Mouse (Mus musculus) liver, postnatal 0 days (tissue): Measurements from ENCODE around the gene Ppfia3. TPM values are rescaled to one million over a fixed set of nuclear protein-coding genes. Genes with fewer than 3 reads are reported as not detected.
A peak's percentile ranks its signal among the peaks of the same experiment; 100 is the strongest.

Experiments
- ATAC-seq: fragments of 200-750 bp; cut with Nextera tagmentation; 2 replicates; pipeline ENCODE4 v1.8.0; 2017; ENCODE audit warnings: mild to moderate bottlenecking, moderate library complexity
- DNase-seq: peaks from one replicate; pipeline ENCODE4 v3.0.0-alpha.2; 2016
- H3K27ac ChIP-seq: fragments of 300-500 bp; sonication (generic); 2 replicates; pipeline ENCODE4 v1.5.1; 2014; ENCODE audit warnings: antibody characterized with exemption, moderate library complexity, mild to moderate bottlenecking, low read depth
- H3K27me3 ChIP-seq: fragments of 300-500 bp; sonication (generic); 2 replicates; pipeline ENCODE4 v1.6.1; 2014; ENCODE audit warnings: low read length, control low read depth, mixed read lengths; ENCODE audit not compliant: insufficient read depth
- H3K36me3 ChIP-seq: fragments of 300-500 bp; sonication (generic); replicated peaks from 2 replicates; pipeline ENCODE4 v1.6.1; 2014; ENCODE audit warnings: mild to moderate bottlenecking, control low read depth, low read length, moderate library complexity, mixed read lengths; ENCODE audit not compliant: insufficient read depth
- H3K4me1 ChIP-seq: fragments of 300-500 bp; sonication (generic); 2 replicates; pipeline ENCODE4 v1.6.1; 2014; ENCODE audit warnings: antibody characterized with exemption, mild to moderate bottlenecking, control low read depth; ENCODE audit not compliant: insufficient read depth
- H3K4me2 ChIP-seq: fragments of 300-500 bp; sonication (generic); 2 replicates; pipeline ENCODE4 v1.6.1; 2014; ENCODE audit warnings: low read depth, mild to moderate bottlenecking, low read length, moderate library complexity, mixed read lengths
- H3K4me3 ChIP-seq: fragments of 300-500 bp; sonication (generic); 2 replicates; pipeline ENCODE4 v1.5.1; 2014; ENCODE audit warnings: low read depth, low read length
- H3K9ac ChIP-seq: fragments of 300-500 bp; sonication (generic); replicated peaks from 2 replicates; pipeline ENCODE4 v1.6.1; 2014; ENCODE audit warnings: mild to moderate bottlenecking, moderate library complexity
- H3K9me3 ChIP-seq: fragments of 300-500 bp; sonication (generic); 2 replicates; pipeline ENCODE4 v1.6.1; 2016; ENCODE audit warnings: mild to moderate bottlenecking, control low read depth, low read length, mixed read lengths
- CTCF ChIP-seq: sonication (generic); IDR thresholded peaks from 2 replicates; pipeline ENCODE4 v1.5.1; 2016; ENCODE audit warnings: antibody characterized with exemption, low read depth
- EP300 ChIP-seq: IDR thresholded peaks from 2 replicates; pipeline ENCODE4 v1.6.1; 2016; ENCODE audit warnings: antibody characterized with exemption, low read depth, mild to moderate bottlenecking
- WGBS: fragments of 180-500 bp; shearing (Covaris S2); extraction: QIAGEN DNeasy Blood & Tissue Kit; methylation state at CpG from one replicate; pipeline ENCODE4 v1.1.7; 2014; ENCODE audit not compliant: insufficient replicate concordance; 5-methylcytosine and 5-hydroxymethylcytosine counted together
- polyA plus RNA-seq: library from polyadenylated mRNA; unstranded; fragments of >200 nt; fragmentation: Nextera tagmentation; extraction: Ambion mirVana; gene quantifications from 2 replicates; pipeline ENCODE4 v1.2.1, GENCODE M21; 2015

Ppfia3 gene
- polyA plus RNA-seq, 1 experiment from 2014 or later = not detected

DNA sequence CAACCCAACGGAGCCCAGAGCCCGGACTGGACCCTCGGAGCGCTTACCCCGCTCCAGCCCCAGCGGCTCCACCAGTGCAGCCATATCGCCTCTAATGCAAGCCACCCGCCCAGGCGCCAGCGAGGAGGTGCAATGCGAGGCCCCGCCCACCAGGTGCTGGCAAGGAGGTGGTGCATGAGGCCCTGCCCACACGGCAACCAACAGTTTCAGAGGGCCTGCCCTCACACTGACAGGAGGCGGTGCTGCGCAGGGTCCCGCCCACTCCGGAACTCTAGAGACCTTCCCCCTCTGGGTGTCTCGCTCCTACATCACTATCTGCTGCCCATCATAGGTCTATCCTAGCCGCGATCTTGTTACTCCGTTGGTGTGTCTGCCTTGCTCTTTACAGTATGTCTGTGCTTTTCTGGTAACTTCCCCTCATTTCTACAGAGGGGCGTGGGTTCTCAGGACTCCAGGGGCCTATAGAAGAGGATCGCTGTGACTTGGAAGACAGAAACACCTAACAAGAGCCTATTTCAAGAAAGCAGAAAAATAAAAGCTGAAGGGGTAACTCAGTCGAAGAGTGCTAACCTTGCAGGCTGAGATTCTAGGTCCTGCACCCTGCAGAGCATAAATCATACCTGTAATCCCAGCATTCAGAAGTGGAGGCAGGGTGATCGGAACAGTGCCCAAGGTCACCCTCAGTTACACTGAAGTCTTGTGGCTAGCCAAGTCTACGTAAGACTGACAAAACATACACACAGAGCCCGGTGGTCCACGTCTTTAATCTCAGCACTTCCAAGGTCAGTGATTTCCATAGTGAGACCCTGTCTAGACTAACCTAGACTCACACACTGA, 3.9 kb upstream of the Ppfia3 start, which contains the start of gene Lin7b:
Gene Lin7b (minus strand): TSS at position 109 of the 837 bp plus-strand sequence.
- Histone ChIP-seq H3K27ac (no peak within 1 kb of the TSS), H3K9me3 (no peaks in the 10 kb centered on the region), H3K4me2 (peak within 1 kb of the TSS; percentile 87), H3K27me3 (peaks cover 37% of the 10 kb centered on the region), H3K9ac (0 out of 2 replicates have a peak within 1 kb of the TSS, but pooled peaks have one; percentile 31), H3K4me3 (peak within 1 kb of the TSS; percentile 50), H3K4me1 (peaks cover 30% of the 10 kb centered on the region), H3K36me3 (peaks cover 11% of the 10 kb centered on the region)
- no peak for TF ChIP-seq EP300
- TF ChIP-seq CTCF = peak; percentile 39
- 10% methylated on average over 28 of the region's 28 CpGs for WGBS
- ATAC-seq (peak; percentile 66), DNase-seq (peak; percentile 93)

DNA sequence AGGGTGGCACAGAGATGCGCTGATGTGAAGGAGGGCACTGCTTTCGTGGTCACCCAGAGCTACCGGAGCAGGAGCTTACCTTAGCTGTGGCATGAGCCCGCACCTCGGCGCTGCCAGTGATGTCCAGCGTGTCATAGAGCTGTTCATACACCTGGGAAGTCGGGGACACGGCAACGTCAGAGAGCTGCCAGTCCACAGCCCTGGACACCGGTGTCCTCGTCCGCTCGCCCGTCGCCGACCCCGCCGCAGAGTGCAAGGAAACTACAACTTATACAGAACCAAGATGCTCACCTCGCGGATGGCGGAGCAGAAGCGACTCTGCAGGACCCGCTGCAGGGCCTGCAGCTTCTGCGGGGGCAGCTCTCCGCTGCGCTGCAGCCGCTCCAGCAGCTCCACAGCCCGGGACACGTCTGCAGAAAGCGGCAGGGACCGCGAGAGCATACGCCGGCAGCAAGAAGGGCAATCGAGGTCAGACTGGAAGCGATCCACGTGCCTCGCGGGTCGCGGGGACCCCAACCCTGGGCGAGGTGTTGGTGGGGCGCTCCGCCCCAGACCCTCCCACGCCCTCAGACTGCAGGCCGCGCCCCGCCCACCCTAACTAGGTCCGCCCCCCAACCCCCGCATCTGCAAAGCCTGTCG, 3.1 kb upstream of the Ppfia3 start:
- peaks cover 44% of the 10 kb centered on the region for H3K27me3 ChIP-seq
- H3K4me1 ChIP-seq = peaks cover 30% of the 10 kb centered on the region
- peaks cover 9% of the 10 kb centered on the region for H3K36me3 ChIP-seq
- H3K4me2 ChIP-seq = peak overlapping the region; percentile 87
- ATAC-seq = no peak
- no peak for TF ChIP-seq EP300
- TF ChIP-seq CTCF = no peak
- DNase-seq = peak; percentile 37
- H3K9me3 ChIP-seq = no peaks in the 10 kb centered on the region
- 11% methylated on average over 40 of the region's 52 CpGs for WGBS
- 0 out of 2 replicates have a peak overlapping the region, but pooled peaks have one; percentile 31 for H3K9ac ChIP-seq
- H3K27ac ChIP-seq = no peak overlapping the region
- peak overlapping the region; percentile 50 for H3K4me3 ChIP-seq

GRCm38 (mm10) chr7:45369022-45369745, 2.4 kb upstream of the Ppfia3 start:
- TF ChIP-seq EP300 = no peak
- no peak for TF ChIP-seq CTCF

GRCm38 (mm10) chr7:45368178-45368577, 1.4 kb upstream of the Ppfia3 start:
- Histone ChIP-seq H3K4me3 (no peak overlapping the region), H3K4me2 (peak overlapping the region; percentile 87), H3K27ac (no peak overlapping the region), H3K4me1 (peaks cover 30% of the 10 kb centered on the region), H3K27me3 (peaks cover 62% of the 10 kb centered on the region), H3K9me3 (no peaks in the 10 kb centered on the region), H3K9ac (peak overlapping the region; percentile 64; the same call in 1 of the 2 replicates), H3K36me3 (no peaks in the 10 kb centered on the region; the same call in 1 of the 2 replicates)
- ATAC-seq (no peak), DNase-seq (no peak)
- TF ChIP-seq EP300 = no peak
- WGBS = 79% methylated on average over 14 of the region's 15 CpGs

More at GRCm38 (mm10) chr7:45369022-45369745, 2.4 kb upstream of the Ppfia3 start:
- ATAC-seq (no peak), DNase-seq (no peak)
- Histone ChIP-seq H3K9ac (no peak overlapping the region), H3K36me3 (peaks cover 8% of the 10 kb centered on the region), H3K27me3 (peaks cover 52% of the 10 kb centered on the region), H3K4me3 (no peak overlapping the region), H3K4me1 (peaks cover 30% of the 10 kb centered on the region), H3K27ac (no peak overlapping the region), H3K4me2 (no peak overlapping the region), H3K9me3 (no peaks in the 10 kb centered on the region)
- WGBS = 72% methylated on average over 16 of the region's 16 CpGs

GRCm38 (mm10) chr7:45367020-45367880, 431 bp upstream of the Ppfia3 start:
- Histone ChIP-seq H3K27me3 (peaks cover 71% of the 10 kb centered on the region), H3K9me3 (no peaks in the 10 kb centered on the region), H3K4me1 (peaks cover 30% of the 10 kb centered on the region), H3K36me3 (no peaks in the 10 kb centered on the region), H3K9ac (peak overlapping the region; percentile 64), H3K4me2 (peak overlapping the region; percentile 87), H3K27ac (no peak overlapping the region), H3K4me3 (peak overlapping the region; percentile 51)
- peak; percentile 89 for ATAC-seq
- TF ChIP-seq CTCF = peak; percentile 83
- no peak for TF ChIP-seq EP300
- peak; percentile 97 for DNase-seq
- WGBS = 1% methylated on average over 63 of the region's 70 CpGs
